Mouse (Mus musculus) adrenal gland, postnatal 25 days (tissue): ENCODE results near the gene Synm. TPM values are rescaled to one million over a fixed set of nuclear protein-coding genes. Genes with fewer than 3 reads are reported as not detected.

Experiments
- DNase-seq: peaks from one replicate; pipeline ENCODE4 v3.0.0; 2021; ENCODE audit warnings: mixed read lengths
- long read RNA-seq: library from polyadenylated mRNA; stranded (forward); transcript quantifications from one replicate; pipeline ENCODE4 v2.0.0, GENCODE M21; 2021
- total RNA-seq: library from RNA; stranded (reverse); gene quantifications from 2 replicates; pipeline ENCODE4 v1.2.3, GENCODE M21; 2021

Gene Synm
- 22.7 and 30.0 TPM in 2 replicates for total RNA-seq
- long read RNA-seq, full-length matches to known transcripts: 8 of 8 reads
- long read RNA-seq, partial matches to known transcripts: 0 of 8 reads
- long read RNA-seq, other reads (novel, unspliced or antisense): 0 of 8 reads

DNA sequence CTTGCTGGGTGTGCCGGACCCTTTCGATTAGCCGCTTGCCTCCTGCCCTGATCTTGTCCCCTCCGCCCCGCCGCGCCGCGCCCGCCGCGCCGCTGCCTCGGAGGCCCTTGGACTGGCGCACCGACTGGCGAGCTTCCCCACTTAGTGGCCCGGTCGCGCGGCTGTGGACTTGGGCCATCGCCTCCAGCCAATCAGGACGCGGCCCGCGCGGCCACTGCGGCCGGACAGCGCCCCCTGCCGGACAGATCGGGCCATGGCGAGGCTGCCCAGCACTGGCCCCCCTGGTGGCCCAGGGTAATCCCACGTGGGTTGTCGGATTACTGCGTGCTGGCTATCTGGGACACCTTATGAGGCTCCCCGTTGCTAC is at the start of gene Synm:
Gene Synm (minus strand): TSS at position 114 of the 367 bp plus-strand sequence.
- DNase-seq: peak; percentile 98

DNA sequence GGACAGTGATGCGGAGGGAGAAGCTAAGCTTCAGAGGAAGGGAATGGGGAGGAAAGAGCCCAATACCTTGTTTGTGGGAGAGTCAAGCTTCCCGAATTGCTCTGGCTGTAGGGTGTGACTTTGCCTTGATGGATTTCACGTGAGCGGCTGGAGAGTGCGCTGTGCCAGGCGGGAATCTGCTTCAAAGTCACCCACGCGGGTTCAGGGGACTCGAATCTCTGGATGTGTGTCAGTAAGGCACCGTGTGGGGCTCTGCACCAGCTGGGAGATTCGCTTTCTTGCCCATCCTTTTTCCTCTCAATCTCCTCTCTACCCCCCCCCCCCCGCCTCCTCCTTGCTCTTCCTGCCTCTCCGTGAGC is 44.3 kb upstream of the Synm start:
- no peak for DNase-seq

DNA sequence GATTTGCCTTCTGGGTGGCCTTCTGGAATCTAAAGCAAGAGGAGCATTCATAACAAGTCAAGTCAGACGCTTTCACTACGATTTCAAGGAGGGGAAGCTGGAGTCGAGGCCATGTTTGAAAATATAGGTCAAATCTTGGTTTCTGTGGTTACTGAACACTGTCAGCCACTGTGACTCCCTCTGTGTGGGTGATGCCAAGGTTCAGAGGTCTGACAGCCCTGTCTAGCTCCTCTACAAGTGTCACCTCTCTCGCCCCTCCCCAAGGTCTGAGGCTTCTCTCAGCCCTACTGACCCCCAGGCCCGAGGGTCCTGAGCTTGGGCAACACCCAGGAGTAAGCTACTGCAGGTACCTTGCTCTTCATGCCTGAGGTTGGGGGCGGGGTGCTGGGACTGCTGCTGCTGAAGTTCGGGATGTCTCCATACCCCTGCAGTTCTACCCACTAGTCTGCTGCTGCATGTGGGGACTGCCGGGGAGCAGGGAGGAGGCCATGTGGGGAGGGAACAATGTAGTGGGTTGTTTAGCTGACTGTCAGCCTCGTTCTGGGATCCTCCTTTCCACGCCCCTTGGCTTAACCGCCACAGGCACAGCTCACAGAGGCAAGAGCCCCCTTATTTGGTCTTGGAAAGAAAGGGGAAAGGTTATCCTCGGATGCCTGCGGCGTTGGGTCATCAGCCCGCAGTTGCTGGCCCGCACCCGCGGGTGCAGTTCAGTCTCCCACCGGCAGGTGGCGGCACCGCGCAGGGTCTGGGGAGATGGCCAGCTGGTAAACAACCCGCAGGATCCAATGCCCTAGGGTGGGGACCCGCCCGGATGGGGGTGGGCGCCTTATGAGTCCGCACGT is 43.7 kb upstream of the Synm start:
- DNase-seq: peak; percentile 90

DNA sequence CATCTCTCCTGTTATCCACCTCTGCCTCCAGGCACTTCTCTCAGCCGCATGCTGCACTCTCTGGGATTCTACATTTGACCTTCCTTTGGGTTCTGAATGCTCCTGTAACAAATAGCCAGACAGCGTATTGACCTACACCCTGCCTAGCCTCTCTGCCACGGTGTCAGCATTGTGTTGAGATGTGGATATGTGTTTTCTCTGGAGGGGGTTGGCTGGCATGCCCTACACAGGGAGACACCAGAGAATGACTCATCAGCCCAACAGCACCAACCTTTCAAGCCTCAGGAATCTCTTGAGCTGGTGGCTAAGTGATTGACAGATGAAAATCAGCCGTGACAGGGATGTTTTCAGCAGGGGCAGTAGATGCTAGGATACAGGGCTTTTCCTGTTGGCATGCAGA is 41.5 kb upstream of the Synm start:
- no peak for DNase-seq

DNA sequence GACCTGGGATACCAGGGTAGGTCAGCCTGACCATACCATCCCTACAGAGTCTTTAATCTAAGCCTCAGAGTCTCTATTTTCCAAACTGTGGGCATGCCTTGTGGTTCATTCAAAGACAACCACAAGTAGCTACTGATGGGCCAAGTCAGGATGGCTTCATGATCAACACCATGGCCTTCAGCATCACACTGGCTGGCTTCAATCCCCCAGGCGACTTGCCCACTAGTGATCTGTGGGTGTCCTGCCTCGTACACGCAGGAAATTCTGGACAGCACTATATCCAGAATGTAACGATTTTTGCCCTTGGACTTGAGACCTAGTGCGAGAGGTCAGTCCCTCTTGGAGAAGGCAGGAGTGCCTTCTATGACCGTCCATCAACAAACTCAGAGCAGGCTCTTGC is 41.0 kb upstream of the Synm start:
- DNase-seq: no peak

DNA sequence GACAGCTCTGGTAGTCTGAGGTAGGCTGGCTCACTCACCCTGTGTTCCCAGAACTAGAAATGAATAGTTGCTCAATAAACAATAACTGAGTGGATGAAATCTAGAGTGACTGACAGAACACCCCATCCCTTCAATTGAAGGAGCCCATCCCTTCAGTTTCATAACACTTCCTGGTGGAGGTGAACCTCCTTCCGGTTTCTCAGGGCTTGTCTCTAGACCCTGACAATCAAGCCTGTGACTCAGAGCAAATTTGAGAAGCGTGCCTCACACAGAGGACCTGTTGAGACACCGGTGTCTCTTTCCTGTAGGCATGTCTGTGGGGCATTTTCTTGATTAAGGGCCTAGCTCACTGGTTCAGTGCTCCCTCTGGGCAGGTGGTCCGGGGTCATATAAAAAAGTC is 38.9 kb upstream of the Synm start:
- DNase-seq: no peak

DNA sequence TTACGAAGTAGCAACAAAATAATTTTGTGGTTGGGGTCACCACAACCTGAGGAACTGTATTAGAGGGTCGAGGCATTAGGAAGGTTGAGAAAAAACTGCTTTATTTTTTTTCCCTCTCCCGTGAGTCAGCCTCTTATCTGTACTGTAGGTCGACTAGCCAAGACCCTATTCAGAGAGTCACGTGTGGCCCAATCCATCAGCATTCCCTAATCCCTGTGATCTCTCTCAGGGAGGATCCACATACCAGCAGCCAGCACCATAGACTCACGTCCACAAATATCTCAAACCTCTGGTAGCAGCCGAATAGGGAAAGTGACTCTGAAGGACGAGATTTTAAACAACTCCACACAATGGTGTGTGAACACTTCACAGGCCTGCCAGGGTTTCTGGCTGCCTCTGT is 37.5 kb upstream of the Synm start:
- no peak for DNase-seq

DNA sequence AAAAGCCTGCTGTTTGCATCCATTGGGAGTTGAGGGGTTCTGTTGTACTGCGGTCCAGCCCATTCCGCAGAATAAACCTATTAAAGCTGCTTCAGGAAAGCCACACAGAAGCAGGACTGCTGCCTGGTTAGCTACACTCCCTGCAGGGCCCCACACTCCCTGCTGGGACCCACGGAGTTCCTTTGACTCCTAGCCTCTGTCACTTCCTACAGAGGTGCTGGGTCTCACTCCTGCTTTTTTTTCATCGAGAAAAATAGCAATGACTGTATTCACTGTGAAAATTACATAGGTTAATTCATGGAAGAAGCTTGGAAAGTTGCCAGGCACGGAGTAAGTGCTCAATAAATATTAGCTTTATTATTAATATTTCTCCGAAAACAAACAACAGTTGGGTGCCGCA is 33.9 kb upstream of the Synm start:
- DNase-seq: no peak

DNA sequence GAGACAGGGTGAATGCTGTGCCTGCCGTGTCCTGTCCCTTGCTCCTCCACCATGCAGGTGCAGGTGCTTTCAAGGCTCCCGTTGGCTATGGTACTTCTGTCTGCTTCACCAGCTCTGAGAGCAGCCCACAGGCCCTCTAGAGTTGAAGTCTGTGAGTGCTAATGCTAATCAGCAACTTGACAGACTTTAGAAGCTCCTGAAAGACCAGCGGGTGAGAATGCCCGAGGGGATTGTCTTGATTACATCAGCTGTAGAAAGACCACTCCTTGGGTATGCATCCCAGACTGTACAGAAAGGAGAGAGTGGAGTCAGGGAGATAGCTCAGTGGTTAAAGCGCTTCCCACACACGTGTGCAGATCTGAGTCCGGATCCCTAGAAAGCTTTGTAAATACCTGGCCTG is 31.7 kb upstream of the Synm start:
- no peak for DNase-seq

DNA sequence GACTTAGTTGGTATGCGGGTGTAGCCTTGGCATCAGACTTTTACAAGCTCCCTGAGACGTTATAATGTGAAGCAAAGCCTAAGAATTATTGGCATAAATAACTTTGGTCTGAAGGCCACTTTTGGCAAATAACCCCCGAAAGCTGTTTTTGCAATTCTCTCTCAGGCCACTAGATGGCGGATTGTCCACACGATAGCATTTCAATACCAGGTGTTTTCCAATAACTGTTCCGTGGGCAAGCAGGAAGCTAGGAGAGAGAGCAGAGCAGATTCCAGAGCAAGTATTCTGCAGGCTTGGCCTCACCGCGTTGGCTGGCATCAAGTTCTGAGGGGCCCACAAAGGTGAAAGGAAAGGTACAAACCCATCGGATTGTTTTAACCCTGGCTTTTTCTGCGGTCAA is 29.2 kb upstream of the Synm start:
- peak; percentile 48 for DNase-seq

DNA sequence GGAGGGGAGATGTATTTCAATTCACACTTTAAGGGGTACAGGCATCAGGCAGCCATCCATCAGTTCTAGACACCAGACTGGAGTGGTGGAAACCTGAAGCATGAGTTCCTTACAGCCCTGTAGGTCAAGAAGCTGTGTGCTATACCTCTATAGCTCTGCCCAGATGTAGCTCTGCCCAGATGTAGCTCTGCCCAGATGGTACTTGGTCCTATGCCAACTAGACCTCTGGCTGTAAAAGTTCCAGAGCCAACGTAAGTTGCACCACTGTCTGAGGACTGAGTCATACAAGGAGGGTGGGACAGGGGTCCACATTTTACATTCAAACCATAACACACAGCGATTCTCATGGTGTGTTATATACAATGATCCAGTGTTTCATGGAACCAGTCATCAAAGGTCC is 28.3 kb upstream of the Synm start:
- no peak for DNase-seq

DNA sequence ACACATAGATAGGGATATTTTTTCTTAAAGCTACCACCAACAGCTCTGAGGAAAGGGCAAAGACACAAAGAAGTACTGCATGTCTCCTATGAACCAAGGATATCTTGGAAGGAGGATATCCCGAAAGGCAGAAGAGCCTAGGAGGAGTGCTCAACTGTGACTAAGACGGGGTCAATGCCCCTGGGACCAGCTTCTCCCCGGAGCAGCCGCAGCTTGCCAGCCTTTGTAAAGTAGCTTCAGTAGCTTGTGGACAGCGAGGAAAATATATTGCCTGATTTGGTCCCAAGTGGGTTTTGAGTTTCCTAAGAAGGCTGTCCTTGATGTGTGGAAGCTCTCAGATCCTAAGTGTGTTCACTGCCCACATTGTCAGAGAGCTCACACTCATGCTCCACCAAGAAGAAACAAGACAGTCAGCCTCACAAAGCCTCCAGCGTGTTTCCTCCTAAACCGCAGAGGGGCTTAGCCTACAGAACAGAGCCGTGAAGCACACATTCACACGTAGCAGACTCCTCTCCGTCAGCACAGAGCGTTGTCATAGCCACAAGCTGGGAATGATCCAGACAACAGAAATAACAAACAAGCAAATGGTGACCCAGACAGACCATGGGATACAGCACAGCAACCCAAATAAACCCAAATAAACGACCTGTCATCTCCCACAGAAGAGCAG is 17.2 kb upstream of the Synm start:
- no peak for DNase-seq

DNA sequence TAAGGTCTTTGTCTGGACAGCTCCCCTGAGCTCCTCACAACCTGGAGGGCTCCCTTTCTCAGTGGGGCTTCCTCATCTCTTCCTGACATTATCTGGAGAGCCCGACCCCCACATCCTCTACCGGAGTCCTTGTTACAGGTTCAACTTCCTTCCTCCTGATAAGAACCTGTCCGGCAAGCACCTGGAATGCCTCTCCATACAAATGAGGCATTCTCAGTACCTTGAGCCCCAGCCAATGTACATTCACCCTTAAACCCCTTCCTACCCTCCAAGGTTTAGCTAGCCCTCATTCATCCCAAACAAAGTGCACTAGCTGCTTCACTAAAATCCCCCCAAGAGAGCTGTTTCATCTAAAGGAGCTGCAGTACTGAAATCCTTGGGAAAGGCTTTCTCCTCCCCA is 16.1 kb upstream of the Synm start:
- no peak for DNase-seq

DNA sequence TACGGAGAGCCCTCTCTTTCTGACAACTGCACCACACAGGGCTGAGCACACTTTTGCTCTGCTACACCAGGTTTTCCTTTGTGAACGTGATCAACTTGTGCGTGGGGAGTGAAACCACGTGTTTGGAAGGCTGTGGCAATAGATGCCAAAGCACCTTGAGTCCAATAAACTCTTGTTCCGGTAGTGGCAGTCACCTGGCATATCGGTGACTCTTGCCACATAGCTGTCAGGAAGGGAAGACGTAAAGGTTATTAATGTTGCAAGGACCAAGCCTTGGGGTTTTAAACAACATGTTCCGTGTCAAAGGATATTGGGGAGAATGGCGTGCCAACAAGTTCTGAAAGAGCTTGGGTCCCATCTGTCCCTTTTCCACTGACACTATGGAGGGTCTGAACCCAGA is 12.7 kb upstream of the Synm start:
- DNase-seq: no peak

DNA sequence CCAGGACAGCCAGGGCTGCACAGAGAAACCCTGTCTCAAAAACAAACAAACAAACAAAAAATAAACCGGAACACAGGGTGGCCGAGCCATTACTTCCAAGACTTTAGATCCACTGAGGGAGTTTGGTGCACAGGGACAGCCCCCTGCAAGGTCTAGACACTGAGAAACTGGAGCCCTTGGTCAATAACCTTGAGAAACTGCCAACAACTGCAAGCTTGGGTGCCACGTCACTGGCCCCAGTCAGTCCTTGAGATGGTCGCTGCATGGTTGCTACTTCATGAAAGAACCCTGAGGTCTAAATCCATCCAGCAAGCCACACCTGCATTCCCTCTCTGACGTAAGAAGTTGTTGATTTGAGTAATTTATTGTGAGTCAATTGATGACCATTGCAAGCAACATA is 9.9 kb upstream of the Synm start:
- DNase-seq: peak; percentile 67

DNA sequence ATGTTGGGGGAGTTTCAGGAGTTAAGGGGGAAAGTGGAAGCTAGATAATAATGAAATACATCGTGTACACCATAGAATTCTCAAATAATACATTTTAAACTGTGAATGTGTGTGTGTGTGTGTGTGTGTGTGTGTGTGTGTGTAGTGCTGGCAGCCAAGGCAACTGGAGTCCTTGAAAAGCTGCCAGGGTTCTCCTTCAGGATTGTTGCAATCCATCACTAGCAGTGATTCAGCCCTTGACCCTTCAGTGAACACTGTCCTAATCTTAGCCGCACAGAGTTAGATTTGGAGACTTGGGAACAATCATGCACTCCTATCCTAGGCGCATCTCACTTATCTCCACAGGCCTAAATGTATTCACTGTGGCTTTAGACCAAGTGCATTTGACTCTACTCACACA is 8.6 kb upstream of the Synm start:
- peak; percentile 58 for DNase-seq

DNA sequence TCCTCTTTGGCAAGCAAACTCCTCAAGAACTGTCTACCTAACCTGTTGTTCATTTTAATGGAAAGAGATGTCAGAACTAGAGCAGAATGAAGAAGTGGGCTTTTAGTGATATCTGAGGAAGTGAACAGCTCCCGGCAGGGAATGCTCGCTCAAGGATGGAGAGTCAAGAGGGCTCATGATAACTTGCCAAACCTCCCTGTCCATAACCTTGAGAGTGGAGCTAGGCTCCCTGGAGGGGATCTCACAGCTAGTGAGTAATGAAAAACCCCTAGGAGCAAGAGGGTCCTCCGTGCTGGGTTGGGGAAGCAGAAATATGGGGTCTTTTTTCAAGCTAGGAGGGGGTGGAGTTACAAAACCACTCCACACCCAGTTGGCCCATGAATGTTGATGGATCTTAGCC is 4.1 kb upstream of the Synm start:
- no peak for DNase-seq

DNA sequence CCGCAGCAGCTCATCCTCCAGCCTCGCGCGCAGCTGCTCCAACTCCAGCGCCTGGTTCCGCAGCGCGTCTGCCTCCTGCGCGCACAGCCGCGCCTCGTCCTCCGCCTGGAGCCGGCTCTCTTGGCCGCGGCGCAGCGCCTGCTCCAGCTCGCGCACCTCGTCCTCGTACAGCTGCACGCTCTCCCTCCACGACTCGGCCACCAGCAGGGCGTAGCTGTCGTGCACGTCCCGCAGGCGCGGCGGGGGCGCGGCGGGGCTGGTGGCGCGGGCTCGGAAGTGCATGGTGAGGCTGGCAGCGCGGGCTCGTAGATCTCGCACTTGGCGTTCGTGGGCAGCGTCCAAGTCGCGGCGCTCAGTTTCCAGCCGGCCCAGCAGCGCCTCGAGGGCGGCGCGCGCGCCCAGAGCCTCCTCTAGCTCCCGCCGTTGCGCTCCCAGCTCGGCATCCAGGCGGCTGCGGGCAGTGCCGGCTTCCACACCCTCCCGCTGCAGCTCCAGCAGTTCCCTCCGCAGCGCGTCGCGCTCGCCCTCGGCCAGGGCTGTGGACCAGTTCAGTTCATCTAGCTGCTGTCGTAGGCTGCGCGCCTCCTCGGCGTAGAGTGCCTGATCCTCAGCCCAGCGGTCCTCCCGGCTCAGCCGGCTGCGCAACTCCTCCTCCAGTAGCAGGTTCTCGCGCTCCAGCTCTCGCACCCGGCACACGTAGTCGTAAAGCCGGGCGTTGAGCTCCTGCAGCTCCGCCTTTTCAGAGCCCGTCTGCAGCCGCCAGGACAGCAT is 499 bp downstream of the Synm start:
- DNase-seq: peak; percentile 66

DNA sequence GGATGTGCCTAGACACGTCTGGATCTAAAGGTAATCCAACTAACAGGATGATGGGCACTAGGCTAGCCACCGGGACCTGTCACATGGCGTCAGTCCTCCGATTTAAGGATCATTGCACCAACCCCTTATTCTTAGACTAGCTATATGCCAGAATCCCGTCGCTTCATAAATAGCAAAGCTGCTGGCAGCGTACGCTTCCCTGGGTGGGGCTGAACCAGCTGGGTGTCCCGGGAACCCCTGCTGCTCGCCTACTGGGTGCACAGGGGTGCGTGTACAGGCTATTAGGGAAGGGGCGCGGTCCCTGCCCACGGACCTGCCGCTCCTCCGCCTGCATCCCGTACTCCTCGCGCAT is 1.1 kb downstream of the Synm start:
- DNase-seq: no peak

DNA sequence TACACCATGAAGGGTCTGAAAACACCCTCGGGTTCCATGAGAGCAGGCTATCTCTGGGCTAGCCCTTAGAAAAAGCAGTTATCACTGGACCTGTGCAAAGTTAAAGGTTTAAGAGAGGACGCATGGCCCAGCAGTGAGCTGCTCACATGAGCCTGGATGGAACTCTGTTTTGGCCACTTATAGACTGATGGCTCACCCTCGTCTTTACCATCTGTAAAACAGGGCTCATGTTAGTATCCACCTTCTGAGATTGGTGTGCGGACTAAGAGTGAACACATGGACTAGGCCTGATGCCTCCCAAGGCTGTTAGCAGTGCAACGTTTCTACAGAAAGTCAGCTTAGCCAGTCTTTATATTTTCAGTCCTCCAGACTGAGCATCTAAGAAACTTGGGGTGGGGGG is 2.9 kb downstream of the Synm start:
- DNase-seq: no peak

DNA sequence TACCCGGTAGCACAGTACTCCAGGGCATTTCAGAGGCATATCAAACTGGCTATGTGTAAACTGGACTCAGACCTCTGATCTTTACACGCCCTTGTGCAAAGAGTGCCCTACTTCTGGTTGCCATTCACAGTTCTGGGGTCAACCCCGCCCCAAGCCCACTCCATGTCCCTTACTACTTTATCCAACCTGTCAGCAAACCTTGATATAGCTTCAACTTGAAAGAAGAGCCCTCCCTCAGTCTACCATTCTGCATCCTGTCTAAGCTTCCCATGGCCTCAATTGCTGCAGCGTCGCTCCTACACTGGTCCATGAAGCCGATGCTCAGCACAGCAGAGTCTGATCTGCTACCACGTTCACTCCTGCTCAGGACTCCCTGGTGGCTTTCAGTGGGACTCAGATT is 4.2 kb downstream of the Synm start:
- no peak for DNase-seq

DNA sequence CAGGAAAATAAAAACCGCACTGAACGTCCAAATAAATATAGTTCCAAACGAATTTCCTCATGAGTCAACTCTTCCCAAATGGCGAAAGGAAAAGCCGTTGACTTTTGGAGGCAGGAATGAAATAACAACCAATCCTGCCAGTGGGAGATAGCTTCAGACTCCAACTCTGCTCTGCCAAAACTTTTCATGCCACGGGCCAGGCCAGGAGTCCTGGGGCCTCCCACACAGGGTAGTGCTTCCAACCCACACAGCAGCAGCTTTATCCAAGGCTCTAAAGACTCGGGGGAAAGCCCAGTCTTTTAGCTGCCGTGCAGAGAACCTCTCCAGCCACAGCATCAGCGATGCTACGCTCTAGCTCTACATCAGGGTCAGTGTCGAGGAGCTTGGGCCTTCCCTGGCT is 4.9 kb downstream of the Synm start:
- no peak for DNase-seq
